Mouse (Mus musculus) megakaryocyte, embryonic 14.5 days (primary cell): ENCODE measurements around the gene Ltbp1. TPM values are rescaled to one million over a fixed set of nuclear protein-coding genes. Genes with fewer than 3 reads are reported as not detected.

Experiments used
- H3K27me3 ChIP-seq: replicated peaks from 2 replicates; pipeline ENCODE3; 2012; ENCODE audit warnings: inconsistent platforms
- H3K36me3 ChIP-seq: replicated peaks from 2 replicates; pipeline ENCODE3; 2012; ENCODE audit warnings: low read length, inconsistent platforms, mixed read lengths
- H3K4me1 ChIP-seq: 2 replicates; pipeline ENCODE4 v1.6.1; 2012; ENCODE audit warnings: inconsistent platforms
- H3K4me3 ChIP-seq: replicated peaks from 2 replicates; pipeline ENCODE3; 2012; ENCODE audit warnings: moderate library complexity, mild to moderate bottlenecking, inconsistent platforms
- H3K9me3 ChIP-seq: 2 replicates; pipeline ENCODE4 v1.6.1; 2012; ENCODE audit warnings: inconsistent platforms
- FLI1 ChIP-seq: IDR thresholded peaks from 2 replicates; pipeline ENCODE4 v1.6.1; 2012; ENCODE audit warnings: low read length, inconsistent platforms, mixed read lengths
- GATA1 ChIP-seq: IDR thresholded peaks from 3 replicates; pipeline ENCODE4 v1.6.1; 2012; ENCODE audit warnings: mixed read lengths, low read length, inconsistent platforms, borderline replicate concordance
- polyA plus RNA-seq: library from polyadenylated mRNA; stranded (reverse); fragments of >175 nt; gene quantifications from 2 replicates; pipeline ENCODE4 v1.2.3, GENCODE M21; 2012; ENCODE audit warnings: low replicate concordance; ENCODE audit not compliant: insufficient read depth

Ltbp1 gene
- polyA plus RNA-seq, 1 experiment: 30.6 TPM

DNA sequence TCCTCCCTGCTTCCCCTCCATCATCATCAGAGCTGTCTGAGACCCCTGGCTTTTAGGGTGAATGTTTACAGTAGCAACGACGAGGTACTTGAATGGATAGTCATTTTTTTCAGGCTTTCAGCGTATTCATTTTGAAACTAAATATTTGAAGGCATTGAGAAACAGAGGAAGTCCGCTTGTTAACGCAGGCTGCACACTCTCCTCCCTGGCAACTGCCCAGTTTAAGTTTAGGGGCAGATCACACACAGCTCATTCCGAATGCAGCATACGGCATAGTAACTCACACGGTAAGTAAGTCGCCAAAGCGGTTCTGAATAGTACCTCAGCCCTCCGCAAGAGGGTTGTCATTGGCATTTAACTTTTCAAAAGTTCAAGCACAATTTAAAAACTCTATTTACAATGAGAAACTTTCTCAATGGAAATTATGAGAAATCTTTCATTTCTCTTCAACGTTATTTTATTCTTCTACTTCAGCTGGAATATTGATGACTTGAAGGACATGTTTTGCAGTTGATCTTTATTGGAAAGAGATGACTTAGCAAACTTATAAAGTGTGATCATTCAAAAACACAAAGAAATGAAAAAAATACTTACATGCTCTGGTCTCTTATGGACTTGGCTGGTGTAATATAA is 175.7 kb downstream of the Ltbp1 start:
- TF ChIP-seq FLI1 (no peak), GATA1 (no peak)
- Histone ChIP-seq H3K4me3 (peak overlapping the region; percentile 87), H3K36me3 (peaks cover 75% of the 10 kb centered on the region), H3K27me3 (no peaks in the 10 kb centered on the region), H3K9me3 (peaks cover 7% of the 10 kb centered on the region; the same call in 1 of the 2 replicates), H3K4me1 (peaks cover 85% of the 10 kb centered on the region)

DNA sequence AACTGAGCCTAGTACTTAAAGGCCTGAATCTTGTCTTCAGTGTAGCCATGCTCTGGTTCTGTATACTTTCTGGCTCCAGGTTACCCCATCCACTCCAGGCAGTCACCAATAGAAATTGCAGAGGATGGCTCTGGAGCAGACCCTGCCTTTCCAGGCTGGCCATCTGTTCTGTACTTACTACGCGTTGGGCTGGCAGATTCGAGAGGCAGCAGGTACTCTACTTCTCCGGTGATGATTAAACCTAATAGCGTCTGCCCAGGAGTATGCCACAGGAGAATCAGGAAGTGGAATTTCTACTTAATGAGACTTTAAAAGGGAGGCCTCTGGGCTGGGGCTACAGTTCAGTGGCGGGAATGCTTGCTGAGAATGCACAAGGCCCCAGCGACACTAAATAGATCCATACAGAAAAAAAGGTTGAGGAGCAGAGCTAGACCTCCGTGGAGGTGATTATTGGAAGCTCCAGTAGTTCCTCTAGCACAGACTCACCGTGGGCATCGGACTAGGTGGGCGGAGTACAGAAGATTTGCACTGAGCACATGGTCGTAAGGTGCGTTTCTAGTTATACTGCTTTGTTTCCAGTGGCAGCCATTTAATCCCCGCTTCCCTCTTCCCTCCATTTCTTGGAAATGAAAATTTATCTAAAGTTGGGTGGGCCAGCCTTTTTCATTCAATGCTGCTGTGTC is 177.1 kb downstream of the Ltbp1 start:
- TF ChIP-seq GATA1 (no peak), FLI1 (no peak)
- Histone ChIP-seq H3K4me1 (peaks cover 86% of the 10 kb centered on the region), H3K27me3 (no peaks in the 10 kb centered on the region), H3K4me3 (peak overlapping the region; percentile 38), H3K36me3 (peaks cover 76% of the 10 kb centered on the region), H3K9me3 (peaks cover 7% of the 10 kb centered on the region; the same call in 1 of the 2 replicates)

DNA sequence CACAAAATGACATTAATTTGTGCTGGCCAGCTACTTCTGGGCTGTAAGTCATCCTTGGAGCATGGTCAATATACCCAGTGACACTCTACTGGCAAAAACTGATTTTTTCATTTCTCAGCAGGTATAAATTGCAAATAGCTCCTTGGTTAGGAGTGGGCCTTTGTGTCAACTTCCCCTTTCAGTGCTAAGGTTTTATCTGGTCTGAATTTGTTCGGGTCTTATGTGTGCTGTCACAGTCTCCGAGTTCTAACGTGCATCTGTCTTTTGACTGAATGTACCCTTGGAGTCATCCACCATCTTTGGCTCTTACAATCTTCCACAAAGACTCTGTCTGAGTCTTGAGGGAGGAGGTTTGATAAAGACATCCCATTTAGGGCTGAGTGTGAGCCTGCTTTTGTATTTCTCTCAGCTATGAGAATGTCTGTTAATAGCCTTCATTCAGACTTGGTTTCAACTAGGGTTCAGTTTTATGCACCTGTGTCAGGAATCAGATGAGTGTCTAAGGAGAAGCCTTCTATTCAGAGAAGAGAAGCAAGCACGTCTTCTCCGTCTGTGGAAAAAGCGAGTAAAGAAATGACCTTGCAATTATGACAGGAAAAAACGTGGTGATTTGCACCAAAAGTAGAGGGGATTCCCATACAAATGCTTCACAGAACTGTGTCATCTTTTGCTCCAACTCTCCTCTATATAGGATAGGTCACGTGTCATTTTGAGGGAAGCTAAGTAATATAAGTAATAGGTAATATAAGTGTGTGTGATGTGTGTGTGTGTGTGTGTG is 181.6 kb downstream of the Ltbp1 start:
- TF ChIP-seq FLI1 (no peak), GATA1 (no peak)
- Histone ChIP-seq H3K27me3 (no peaks in the 10 kb centered on the region), H3K9me3 (peaks cover 7% of the 10 kb centered on the region; the same call in 1 of the 2 replicates), H3K4me3 (no peak overlapping the region), H3K4me1 (peaks cover 70% of the 10 kb centered on the region), H3K36me3 (peaks cover 95% of the 10 kb centered on the region)

DNA sequence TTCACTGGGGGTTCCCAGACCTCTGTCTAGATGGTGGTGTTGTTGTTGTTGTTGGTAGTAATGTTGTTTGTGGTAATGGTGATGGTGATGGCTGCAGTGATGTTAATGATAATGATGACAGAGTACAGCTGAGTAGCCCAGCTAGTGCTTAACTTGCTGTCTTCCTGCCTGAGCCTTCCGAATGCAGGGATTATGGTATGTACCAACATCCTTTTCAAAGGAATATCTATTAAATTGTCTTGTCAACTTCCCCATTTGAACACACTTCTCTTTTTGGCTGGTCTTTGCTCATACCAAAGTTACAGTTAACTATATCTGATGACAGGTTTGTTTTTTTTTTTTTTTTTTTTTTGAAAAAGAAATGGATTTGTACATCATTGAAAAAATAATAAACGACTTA is 191.6 kb downstream of the Ltbp1 start:
- TF ChIP-seq GATA1 (no peak), FLI1 (no peak)
- Histone ChIP-seq H3K4me1 (peaks cover 72% of the 10 kb centered on the region), H3K4me3 (no peak overlapping the region), H3K9me3 (no peaks in the 10 kb centered on the region), H3K27me3 (no peaks in the 10 kb centered on the region), H3K36me3 (peaks cover 88% of the 10 kb centered on the region)

DNA sequence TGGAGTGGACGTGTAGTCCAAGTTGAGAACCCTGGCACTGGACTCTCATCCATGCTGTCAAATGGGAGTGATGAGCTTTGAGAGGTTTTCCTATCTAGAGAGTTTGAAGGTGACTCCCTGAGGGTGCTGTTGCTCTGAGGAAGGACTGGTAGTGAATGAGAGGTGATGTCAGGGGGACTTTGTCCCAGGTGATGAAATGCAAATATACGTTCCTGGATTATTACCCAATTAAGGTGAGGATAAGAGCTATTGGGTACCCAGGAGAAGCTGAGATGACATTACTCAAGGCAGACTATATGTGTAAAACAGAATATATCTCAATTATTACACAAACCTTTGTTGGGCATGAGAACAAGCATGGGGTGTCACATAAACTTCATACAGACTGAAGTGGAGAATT is 193.4 kb downstream of the Ltbp1 start:
- no peaks in the 10 kb centered on the region for H3K9me3 ChIP-seq
- H3K36me3 ChIP-seq: peaks cover 88% of the 10 kb centered on the region
- no peak overlapping the region for H3K4me3 ChIP-seq
- H3K27me3 ChIP-seq: no peaks in the 10 kb centered on the region
- peaks cover 85% of the 10 kb centered on the region for H3K4me1 ChIP-seq
- no peak for TF ChIP-seq GATA1
- no peak for TF ChIP-seq FLI1

DNA sequence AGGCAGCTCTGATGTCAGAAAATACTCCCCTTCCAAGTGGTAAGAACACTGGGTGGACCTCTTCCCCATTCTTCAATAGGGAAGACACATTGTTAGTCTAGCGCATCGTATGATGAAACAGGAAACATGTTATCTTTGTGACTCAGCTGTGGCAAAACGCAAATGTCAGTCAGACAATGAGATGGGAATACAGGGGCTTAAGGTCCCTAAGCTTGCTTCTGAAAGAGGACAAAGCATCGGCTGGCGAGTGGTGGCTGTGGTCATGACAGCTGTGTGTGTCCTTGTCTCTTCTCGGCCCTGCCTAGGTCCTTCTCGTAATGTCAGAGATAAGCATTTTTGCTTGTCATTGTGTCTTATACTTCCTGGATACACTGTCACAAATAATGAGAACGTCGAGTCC is 194.3 kb downstream of the Ltbp1 start:
- no peaks in the 10 kb centered on the region for H3K27me3 ChIP-seq
- H3K4me1 ChIP-seq: peaks cover 90% of the 10 kb centered on the region
- no peaks in the 10 kb centered on the region for H3K9me3 ChIP-seq
- peak overlapping the region; percentile 84 for H3K4me3 ChIP-seq
- TF ChIP-seq GATA1: peak; percentile 84; the same call in 2 of the 3 replicates
- no peak for TF ChIP-seq FLI1
- H3K36me3 ChIP-seq: peaks cover 88% of the 10 kb centered on the region

DNA sequence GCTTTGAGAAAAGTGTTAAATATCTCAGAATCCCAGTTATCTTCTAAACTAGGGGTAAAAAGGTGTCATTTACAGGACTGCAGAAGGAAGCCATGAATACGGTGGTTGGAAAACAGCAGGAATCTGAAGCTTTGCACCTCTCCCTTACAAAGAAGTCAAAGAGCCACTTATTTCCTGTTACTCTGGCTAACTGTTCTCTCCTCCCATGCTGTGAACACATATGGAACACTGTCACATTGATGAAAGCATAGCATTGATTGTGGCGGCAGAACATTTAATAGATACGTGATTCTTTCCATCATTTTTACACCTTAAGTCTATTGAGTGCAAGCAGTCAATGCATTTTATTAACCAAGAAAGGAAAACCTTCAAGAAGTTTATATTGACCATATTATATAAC is 196.9 kb downstream of the Ltbp1 start:
- H3K4me3 ChIP-seq: no peak overlapping the region
- TF ChIP-seq GATA1: no peak
- TF ChIP-seq FLI1: no peak
- peaks cover 87% of the 10 kb centered on the region for H3K36me3 ChIP-seq
- H3K4me1 ChIP-seq: peaks cover 77% of the 10 kb centered on the region
- H3K27me3 ChIP-seq: no peaks in the 10 kb centered on the region
- H3K9me3 ChIP-seq: no peaks in the 10 kb centered on the region

DNA sequence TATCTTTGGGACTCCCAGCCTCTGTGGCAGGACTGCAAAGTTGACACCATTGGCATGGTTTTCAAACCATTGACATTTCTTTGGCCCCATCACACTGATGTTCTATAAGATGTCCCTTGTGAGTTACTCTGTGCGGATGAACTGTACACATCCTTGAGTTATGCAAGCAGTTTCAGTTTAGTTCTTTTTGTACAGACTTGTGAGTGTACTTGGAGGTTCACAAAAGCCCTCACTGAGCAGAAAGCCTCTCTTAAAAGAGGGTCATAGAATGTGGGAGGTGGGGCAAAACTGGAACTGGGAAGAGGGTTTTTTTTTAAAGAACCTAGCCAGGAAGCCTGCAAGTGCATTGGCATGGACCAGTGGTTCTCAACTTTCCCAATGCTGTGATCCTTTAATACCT is 198.7 kb downstream of the Ltbp1 start:
- Histone ChIP-seq H3K9me3 (no peaks in the 10 kb centered on the region), H3K4me3 (no peak overlapping the region), H3K4me1 (peaks cover 63% of the 10 kb centered on the region), H3K27me3 (no peaks in the 10 kb centered on the region), H3K36me3 (peaks cover 85% of the 10 kb centered on the region)
- TF ChIP-seq FLI1 (no peak), GATA1 (no peak)

DNA sequence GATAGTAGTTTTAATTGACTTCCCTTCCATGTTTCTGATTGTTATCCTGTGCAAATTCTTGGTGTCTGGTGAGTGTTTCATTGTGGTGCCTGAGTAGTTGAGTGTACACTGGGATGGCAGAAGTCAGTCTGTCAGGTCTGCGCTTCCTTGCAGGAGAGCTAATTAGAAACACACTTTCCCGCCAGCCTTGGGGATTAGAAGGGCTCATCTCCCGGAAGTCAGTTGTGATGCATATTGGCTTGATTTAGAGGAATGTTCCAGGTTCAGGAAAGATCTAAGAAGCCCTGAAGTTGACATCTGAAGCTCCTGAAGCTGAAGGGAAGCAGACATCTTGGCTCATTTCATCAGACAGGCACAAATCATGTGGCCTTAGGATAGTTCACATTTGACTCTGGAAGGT is 200.9 kb downstream of the Ltbp1 start:
- peaks cover 63% of the 10 kb centered on the region for H3K4me1 ChIP-seq
- H3K36me3 ChIP-seq: peaks cover 95% of the 10 kb centered on the region
- H3K27me3 ChIP-seq: no peaks in the 10 kb centered on the region
- H3K4me3 ChIP-seq: no peak overlapping the region
- H3K9me3 ChIP-seq: no peaks in the 10 kb centered on the region
- TF ChIP-seq GATA1 (no peak), FLI1 (no peak)
